Mouse (Mus musculus) liver, postnatal 0 days (tissue): Measurements from ENCODE around the gene Hspb1.

Experiments
- CTCF ChIP-seq: sonication (generic); IDR thresholded peaks from 2 replicates; pipeline ENCODE4 v1.5.1; 2016; ENCODE audit warnings: antibody characterized with exemption, low read depth
- EP300 ChIP-seq: IDR thresholded peaks from 2 replicates; pipeline ENCODE4 v1.6.1; 2016; ENCODE audit warnings: antibody characterized with exemption, low read depth, mild to moderate bottlenecking

DNA sequence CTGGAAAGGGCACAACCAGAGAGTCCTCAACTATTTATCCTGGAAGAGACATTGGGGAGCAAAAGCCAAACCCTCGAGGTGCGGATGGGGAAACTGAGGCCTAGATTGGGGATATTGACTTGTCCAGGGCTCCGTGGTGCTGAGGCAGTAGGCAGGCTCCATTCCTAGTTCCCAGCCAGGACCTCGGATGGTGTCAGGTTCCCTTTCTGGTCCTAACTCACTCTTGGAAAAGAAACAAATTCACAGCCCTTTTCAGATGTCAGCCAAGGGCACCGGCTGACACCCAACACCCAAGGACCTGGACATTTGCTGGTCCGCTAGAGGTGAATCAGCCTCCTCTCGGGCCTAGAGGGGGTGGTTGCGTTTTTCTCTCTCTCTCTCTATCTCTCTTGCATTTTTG, 21.1 kb upstream of the Hspb1 start:
- TF ChIP-seq CTCF (no peak), EP300 (no peak)
